Mouse (Mus musculus) CH12F3 (cell line): ENCODE measurements around the gene Inpp5f.
"Not testable (repeated sequence)": the region's sequence is repeated elsewhere in the genome, so short reads cannot be mapped to it uniquely, and the experiment has no call there.

ENCODE experiments used
- in situ Hi-C: fragments of 300-500 bp; cut with MboI; formaldehyde crosslinking; loops from 2 replicates; pipeline ENCODE4 v1.14.3; 2020; ENCODE audit warnings: low sequenced_read_pairs

Gene Inpp5f

DNA sequence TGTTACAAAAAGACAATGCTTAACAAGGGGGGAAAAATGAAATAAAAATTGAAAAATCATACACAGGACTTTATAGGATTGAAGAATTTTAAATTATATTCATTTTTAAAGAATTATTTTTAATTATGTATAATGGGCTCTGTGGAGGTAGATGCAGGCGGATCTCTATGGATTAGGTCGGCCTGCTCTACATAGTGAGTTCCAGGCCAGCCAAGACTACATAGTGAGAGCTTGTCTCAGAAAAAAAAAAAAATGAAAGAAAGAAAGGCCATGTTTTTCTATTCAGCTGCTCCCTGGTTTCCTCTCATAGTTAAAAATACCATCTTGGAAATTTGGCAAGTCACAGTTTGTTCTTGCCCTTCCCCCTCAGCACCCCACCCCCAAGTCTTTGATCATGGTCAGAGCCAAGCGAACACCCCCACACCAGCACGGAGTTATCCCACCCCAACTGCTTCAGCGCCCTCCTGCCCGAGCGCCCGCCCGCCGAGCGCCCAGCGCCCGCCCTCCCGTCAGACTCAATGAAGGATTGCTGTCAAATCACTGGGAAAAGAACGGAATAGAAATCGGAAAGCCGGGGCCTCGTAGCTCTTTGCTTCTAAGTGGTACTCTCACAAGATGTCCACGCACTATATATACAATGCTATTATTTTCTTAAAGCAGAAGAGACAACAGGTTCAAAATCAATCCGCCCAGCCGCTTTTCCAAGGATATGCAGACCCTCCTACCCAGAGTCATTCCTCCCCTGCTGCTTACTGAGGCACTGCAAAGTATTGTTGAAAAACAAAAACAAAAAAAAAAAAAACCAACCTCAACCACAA lies 18.8 kb upstream of the Inpp5f start:
- in situ Hi-C loops = no loop called here

DNA sequence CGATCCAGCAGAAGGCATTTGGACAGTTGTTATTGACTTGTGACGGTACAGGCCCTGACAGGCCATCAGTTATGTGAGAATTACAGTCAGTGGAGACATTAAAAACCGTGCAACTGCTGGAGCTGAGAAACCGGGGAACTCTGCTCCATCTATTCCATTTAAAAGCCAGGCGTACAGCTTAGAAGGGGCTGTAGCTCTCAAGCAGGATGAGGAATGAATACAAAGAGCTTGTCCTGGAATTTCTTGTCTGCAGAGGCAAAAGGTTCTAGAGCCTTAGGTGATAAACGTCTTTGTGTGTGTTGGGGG lies 18.2 kb upstream of the Inpp5f start:
- in situ Hi-C loops = no loop called here

DNA sequence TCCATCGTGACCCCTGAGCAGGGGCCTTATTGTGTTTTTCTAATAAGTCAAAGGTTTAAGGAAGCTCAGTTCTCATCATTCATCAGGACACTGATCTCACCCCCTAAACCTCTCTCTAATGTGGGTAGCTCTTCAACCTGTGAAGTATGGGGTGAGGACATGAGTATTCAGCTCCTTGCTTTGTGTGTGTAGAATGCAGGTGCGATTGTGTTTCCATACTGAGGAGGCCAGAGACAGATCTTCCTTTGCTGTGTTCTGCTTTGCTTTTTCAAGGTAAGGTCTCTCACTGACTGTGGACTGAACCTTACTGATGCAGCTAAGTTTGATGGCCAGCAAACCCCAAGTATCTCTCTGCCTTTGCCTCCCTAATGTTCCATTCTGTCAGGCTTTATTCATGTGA lies 14.9 kb upstream of the Inpp5f start:
- in situ Hi-C loops = no loop called here

DNA sequence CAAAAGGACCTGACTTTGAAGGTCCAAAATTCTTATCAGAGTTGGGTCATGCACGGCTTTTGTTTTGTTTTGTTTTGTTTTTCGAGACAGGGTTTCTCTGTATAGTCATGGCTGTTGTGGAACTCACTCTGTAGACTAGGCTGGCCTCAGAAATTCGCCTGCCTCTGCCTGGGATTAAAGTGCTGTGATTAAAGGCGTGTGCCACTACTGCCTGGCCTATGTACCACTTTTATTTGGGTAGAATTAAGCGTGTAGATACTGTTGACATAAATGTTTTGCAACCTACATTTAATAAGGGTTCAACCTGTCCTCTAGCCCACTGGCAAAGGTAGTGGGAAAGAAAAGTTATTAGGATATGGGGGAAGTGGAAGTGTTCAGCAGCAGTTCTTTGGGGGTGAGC lies 12.1 kb upstream of the Inpp5f start:
- in situ Hi-C loops = no loop called here

DNA sequence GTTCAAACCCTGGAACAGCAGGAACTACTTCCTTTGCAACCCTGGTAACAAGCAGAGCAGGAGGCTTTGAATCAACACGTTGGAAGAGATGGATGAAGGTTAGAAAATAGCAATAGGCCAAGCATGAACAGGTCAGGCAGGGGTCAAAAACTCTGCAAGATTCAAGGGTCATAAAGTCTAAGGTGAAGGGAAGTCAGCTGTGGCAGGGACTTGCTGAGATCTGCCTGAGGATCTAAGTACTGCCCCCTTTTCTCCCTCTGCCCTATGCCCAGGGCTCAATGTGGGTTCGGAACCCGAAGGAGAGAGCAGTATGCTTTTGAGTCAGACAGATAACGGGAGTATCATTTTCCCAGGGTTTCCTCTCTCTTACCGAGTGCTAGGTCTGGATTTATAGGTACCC lies 9.3 kb upstream of the Inpp5f start:
- in situ Hi-C loops = no loop called here

DNA sequence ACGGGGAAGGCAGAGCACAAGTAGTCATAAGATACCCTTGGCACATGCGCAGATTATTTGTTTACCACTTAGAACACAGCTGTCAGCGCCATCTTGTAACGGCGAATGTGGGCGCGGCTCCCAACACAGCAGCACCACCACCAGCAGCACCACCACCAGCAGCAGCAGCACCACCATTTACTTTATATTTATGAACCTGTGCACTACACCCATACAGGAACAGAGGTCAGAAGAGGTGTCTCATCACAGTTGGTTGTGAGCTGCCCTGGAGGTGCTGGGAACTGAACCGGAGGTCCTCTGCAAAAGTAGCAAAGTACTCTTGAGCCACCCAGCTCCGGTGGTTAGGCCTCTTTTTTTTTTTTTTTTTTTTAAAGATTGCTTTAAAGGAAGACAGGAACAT lies 1.2 kb upstream of the Inpp5f start:
- in situ Hi-C loops = not testable (repeated sequence)

DNA sequence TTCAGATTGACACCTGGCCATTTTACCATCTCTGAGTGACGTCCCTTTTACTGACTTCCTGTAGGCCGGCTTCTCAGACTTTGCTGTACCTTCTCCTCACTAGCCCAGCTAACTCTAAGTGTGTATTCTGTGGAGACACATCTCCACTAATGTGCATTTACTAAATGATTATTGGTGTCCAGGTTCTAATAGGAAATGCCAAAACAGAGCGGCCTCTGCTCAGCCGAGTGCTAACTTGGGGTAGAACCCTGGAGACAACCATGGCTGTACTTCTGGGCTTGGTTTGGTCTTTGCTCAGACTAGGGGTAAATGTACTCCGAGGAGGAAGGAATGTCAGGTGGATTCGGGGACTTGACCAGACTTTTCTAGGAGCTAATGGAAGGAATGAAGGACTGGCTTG lies 638 bp upstream of the Inpp5f start:
- in situ Hi-C loops = no loop called here

DNA sequence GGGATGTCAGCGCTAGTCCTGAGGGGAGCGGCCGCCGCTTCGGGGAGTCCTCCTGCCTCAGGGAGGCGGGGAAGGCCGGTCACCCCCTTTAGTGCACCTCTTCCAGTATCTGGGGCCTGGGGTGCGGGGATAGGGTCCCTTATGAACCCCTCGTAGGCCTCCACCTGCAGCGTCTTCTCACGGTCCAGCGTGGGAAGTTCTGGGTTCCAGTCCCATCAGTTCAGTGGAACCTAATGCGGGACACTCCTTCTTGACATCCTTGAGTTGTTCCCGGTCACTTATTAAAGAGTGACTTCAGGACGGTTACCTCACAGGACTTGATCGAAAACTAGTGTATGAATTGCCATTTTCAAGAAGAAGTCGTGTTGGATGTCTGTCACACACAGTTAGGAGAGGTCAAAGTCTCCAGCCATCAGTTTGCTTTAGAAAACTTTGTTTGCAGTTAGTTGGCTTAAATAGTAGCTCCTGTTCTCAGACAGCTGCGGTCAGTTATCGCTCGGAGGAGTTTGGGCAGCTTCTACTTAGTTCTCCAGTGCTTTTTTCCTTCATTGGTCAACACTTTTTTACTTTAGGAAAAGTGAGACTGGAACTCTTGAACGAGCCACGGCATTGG lies 777 bp downstream of the Inpp5f start:
- in situ Hi-C loops = no loop called here

DNA sequence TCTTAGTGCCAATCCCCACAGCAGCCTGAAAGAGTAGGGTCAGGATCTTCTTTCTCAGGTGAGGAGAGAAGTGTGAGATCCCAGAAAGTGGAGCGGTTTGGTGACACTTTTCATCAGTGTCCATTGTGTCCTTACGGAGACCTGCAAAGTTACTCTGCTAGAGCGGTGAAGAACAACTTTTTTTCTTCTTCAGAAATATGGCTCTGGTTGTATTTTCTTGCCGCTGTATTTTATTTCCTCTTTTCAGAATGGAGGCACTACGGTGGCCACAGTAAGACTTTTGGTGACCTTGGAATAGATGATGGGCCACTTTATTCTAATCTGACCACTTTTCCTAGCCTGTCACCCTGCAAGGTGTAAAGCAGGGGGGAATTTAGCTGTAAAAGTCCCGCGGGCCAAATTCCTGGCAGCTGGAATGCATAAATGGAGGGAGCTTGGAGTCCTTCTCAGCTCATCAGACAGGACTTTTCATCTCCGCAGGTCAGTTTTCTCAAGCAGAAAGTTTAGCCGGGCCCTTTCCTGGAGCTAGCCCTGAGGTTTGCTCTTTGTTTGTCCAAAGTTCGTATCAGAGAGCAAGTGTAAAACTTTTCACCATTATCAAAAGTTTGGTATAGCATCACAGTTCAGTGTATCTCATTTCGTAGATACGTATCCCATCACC lies 1.5 kb downstream of the Inpp5f start:
- in situ Hi-C loops = no loop called here

DNA sequence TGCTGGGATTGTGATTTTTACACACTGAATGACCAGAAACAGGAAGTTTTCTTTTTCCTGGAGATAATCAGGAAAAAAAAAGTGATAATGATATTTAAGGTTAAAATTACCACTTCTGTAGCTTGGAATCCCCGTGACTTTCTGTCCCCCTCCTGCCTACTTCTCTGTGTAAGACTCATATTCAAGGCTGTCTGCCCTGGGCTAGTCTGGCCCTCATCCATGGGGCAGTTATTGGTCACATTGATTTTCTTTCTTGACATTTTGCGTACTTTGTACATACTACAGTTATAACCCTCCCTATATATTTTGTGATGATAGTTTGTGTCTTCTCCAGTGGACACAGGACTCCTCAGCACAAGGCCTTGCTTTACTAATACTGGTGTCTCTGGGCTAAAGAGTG lies 2.5 kb downstream of the Inpp5f start:
- in situ Hi-C loops = no loop called here

DNA sequence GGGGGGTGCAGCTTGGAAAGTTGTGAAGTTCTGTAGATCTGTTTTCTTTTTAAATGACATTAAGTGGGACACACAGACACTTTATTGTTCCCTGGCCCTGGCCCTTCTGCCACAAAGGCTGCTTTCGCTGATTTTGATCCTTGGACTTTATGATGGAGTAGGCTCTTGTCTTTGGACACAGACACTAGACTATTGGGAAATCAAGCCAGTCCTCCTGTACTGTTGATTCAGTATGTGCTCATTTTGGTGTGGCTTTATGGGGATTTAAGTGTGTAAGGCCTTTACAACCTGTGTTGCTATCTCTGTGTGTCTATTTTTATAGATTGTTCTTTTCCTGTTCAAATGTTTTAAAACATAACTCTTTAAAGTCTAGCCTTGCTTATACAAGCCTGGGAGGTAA lies 6.5 kb downstream of the Inpp5f start:
- in situ Hi-C loops = no loop called here

DNA sequence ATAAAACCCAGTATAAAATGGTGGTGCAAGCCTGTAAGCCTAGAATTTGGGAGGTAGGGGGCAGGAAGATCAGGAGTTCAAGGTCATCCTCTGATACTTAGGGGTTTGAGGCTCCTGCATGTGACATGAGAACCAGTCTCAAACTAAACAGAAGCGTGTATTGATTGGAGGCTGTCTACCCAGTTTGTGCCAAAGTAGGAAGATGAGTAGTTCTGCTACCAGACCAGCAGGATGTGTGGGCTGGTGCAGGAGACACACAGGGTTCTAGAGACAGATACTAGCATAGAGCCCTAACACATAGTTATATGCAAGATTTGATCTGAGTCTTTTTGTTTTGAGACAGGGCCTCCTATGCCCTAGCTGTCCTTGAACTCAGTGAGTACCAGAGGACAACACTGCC lies 9.1 kb downstream of the Inpp5f start:
- in situ Hi-C loops = no loop called here

DNA sequence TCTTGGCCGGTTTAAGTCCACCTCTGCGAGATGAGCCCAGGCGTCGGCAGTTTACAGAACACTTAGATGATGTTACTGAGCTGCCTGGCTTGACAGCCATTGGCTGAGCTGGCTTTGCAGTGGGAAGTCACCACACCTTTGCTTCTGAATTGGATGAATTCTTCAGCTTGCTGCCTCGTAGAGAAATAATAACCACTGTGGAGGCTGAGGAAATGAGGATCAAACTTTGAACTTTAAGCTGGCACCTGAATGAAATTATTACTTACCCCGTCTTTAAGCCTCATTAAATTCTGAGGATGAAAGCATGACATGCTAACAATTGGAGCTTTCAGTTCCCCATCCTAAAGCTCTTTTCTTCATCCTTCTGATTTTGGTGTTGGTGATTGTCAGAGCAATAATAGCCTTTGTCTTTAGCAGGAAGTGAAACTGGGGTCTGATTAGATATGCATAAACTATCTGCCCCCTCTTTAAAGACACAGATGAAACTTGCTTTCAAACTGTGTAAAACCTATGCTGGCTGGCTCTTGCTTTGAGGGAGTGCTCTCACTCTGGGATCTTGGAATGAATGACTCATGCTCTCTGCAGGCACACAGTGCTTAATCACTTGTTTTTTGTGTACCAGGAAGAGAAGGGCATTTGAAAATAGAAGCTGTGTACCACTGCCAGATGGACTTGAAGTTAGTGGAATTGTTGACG lies 11.3 kb downstream of the Inpp5f start:
- in situ Hi-C loops = no loop called here

DNA sequence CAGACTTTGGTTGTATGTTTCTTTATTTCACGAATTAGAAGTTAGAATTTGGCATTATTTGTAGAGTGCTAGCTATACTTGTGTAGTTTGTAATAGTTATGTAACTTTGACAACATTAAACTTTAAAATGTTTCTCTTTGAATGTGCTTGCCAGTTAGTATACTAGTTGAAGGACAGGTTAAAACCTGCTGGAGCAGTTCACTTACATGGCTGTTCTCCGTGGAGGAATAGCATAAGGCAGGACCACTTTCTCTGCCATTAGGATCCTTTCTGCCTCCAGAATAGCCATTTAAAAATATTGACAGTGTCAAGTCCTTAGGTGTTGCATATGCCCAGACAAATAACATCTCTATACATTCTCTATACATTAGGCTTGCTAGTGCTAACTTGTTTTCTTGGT lies 11.9 kb downstream of the Inpp5f start:
- in situ Hi-C loops = no loop called here

DNA sequence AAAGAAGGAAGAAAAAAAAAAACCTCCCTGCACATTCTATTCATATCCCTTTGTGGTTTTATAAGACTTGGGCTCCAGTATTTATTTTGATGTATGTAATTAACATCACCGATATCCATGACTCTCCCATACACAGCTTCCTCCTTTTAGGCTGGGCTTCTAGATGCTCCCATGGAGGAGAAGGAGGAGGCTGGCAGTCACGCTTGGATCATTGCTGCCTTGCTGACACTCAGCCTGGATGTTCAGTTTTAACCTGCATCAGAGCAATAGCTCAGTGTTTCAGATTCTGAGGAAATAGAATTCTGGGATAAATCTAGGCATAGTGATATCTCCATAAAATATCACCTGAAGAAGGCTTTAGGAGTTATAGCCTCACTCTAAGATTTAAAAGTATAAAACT lies 14.3 kb downstream of the Inpp5f start:
- in situ Hi-C loops = no loop called here

DNA sequence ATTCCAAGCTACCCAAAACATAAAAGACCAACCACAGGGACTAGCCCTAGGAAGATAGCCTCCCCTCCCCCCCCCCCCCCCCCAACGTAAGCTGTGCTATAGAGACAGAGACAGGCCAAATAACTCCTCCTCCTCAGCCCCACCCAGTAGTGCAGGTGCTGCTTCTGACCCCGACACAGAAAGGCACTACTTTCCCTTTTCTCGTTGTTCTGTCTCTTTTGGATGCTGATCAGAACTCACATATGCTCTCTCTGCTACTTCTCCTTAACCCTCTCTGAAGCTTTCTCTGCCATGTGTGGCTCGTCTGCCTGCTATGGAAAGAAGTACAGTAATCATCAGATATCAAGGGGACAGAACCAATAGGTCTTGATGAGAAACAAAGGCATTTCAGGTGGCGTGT lies 15.5 kb downstream of the Inpp5f start:
- in situ Hi-C loops = no loop called here

DNA sequence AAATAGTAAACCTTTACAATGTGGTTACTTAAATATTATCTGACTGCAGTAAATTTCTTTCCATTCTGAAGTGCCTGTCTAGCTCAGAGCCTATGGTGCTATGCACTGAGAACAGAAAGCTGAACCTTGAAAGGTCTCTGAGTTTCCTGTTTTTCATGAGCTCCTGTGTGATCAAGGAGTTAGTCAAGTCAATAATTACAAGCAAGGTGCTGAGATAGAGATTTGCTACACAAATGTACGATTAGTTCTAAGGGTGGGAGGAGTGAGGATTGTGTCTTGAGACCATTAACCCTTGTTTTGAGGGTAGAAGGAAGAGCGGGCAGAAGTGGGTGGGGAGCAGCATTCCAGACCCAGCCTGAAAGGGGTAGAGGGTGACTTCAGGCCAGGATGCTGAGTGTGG lies 16.1 kb downstream of the Inpp5f start:
- in situ Hi-C loops = no loop called here

DNA sequence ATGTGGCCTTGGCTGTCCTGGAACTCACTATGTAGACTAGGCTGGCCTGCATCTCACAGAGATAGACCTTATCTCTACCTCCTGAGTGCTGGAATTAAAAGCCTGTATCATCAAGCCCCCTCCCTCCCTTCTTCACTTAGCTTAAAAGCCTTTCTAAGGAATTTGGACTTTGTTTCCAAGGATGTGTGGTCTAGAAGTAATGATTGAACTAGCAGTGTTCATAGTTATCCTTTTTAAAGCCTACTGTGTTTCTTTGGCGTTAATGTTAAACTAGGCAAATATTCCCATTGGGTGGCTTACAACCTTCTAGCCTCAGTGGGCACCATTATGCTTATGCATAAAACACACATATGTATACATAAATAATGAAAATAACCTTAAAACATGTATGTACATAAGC lies 16.6 kb downstream of the Inpp5f start:
- in situ Hi-C loops = no loop called here

DNA sequence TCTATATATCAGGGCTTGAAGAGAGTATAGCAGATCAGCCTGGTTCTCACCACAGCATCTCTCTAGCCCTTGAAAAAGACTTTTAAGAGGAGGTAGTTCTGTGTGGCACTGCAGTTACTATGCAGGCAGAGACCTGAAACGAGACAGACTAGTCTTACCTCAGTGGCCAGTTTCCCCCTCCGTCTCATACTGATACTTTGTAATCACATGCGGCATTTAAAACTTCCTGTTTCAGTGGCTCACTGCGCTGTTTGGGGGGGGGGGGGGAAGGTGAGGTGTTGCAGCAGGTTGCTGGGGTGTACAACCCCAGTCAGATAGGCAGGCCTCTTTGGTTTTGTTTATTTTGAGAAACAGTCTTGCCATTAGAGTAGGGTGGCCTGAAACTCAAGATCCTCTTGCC lies 22.0 kb downstream of the Inpp5f start:
- in situ Hi-C loops = no loop called here

DNA sequence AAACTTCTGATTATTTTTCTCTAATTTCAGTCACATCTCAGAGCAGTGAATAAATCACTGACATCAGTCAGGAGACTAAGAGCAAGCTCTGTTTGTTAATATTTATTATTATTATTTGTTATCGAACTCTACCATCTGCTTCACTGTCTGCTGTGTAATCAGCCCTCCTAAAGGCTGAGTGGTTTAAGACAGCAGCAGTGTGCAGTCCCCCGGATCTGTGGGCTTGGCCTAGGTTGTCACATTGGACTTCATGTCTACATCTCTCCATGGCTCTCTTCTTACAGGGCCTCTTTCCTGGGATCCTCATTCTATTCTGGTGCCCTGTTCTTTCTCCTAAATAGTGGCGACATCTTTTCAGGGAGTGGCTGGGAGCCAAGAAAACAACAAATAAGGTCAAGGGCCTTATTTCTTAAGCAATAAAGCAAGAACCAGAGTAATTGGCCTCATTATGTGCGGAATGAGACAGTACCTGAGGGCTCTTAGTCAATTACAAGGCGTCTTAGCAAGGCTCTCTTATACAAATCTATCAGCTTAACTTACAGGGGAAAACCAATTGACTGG lies 28.9 kb downstream of the Inpp5f start:
- in situ Hi-C loops = no loop called here

DNA sequence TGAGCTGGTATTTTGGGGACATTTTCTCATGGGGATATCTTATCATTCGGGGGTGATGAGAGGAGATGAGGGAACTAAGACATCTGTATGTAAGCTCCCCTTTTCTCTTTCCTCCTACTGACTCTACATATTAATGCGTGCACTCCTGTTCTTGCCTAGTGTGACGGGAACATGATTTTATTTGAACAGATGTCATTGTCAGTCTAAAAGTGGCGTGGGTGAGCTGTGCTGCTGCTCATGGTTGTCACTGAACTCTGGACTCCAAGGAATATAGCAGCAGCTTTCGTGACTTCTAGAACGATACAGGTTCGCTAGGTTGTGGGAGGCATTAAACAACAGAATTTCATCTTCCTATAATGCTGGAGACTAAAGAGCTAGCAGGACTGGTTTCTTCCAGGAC lies 30.4 kb downstream of the Inpp5f start:
- in situ Hi-C loops = no loop called here

DNA sequence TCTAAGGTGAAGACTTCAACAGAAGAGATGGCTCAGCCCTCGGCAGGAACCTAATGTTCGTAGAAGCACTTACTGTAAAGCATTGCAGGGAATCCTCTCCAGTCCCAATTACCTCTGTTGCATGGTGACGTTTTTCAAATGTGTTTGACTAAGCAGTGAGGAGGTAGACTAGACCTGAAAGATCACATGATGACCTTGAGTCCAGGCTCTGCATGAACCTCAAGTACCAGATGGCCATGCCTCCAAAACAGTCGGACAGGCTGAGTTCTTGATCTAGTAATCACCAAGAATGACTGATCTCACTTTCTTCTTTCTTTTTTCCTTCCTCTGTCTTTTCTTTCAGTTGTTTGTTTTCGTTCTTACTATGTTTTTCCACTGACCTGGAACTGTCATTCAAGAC lies 31.3 kb downstream of the Inpp5f start:
- in situ Hi-C loops = no loop called here
